Mouse (Mus musculus): ENCODE measurements at regions not wholly inside any gene's neighbourhood (a gene's known extent, or its start where the extent isn't known, plus 50 kb on each side); places are given as distances from the start of the nearest gene placed in this dataset.

- Histone ChIP-seq H3K4me1 (replicated peaks; ENCODE audit: insufficient read depth, low read length) (no peaks in the 10 kb centered on the region), H3K27me3 (ENCODE audit: insufficient read depth, low read length) (peaks cover 25% of the 10 kb centered on the region), H3K4me2 (ENCODE audit: low read length) (no peak overlapping the region), H3K27ac (no peak overlapping the region), H3K36me3 (ENCODE audit: insufficient read depth, low read length) (no peaks in the 10 kb centered on the region), H3K9me3 (replicated peaks; ENCODE audit: low read length) (no peaks in the 10 kb centered on the region), H3K4me3 (replicated peaks; ENCODE audit: low read depth, low read length) (no peak overlapping the region), H3K9ac (ENCODE audit: low read depth, low read length) (no peak overlapping the region)
- no peak for ATAC-seq (replicated peaks; ENCODE audit: low FRiP score, low read depth)
- no peak for TF ChIP-seq CTCF (IDR thresholded peaks at IDR 0.05; ENCODE audit: low read depth)
- 67% methylated on average over 4 of the region's 4 CpGs for WGBS
- no peak for DNase-seq (ENCODE audit: low spot score)
Observed at GRCm38 (mm10) chr6:84430146-84430545, 163.6 kb downstream of the Cyp26b1 start.

GRCm38 (mm10) chr6:84429247-84429646 lies 164.5 kb downstream of the Cyp26b1 start:
- H3K27me3 ChIP-seq (ENCODE audit: insufficient read depth, low read length) = peaks cover 33% of the 10 kb centered on the region
- no peaks in the 10 kb centered on the region for H3K36me3 ChIP-seq (ENCODE audit: insufficient read depth, low read length)
- ATAC-seq (replicated peaks; ENCODE audit: low FRiP score, low read depth) (no peak), DNase-seq (ENCODE audit: low spot score) (no peak)
- no peaks in the 10 kb centered on the region for H3K9me3 ChIP-seq (replicated peaks; ENCODE audit: low read length)
- H3K9ac ChIP-seq (ENCODE audit: low read depth, low read length) = no peak overlapping the region
- H3K4me1 ChIP-seq (replicated peaks; ENCODE audit: insufficient read depth, low read length) = no peaks in the 10 kb centered on the region
- 78% methylated on average over 8 of the region's 8 CpGs for WGBS
- H3K4me3 ChIP-seq (replicated peaks; ENCODE audit: low read depth, low read length) = no peak overlapping the region
- no peak overlapping the region for H3K27ac ChIP-seq
- H3K4me2 ChIP-seq (ENCODE audit: low read length) = no peak overlapping the region
- no peak for TF ChIP-seq CTCF (IDR thresholded peaks at IDR 0.05; ENCODE audit: low read depth)

- Histone ChIP-seq H3K27ac (no peak overlapping the region), H3K9ac (ENCODE audit: low read depth, low read length) (no peak overlapping the region), H3K4me2 (ENCODE audit: low read length) (no peak overlapping the region), H3K4me1 (replicated peaks; ENCODE audit: insufficient read depth, low read length) (no peaks in the 10 kb centered on the region), H3K27me3 (ENCODE audit: insufficient read depth, low read length) (peaks cover 44% of the 10 kb centered on the region), H3K4me3 (replicated peaks; ENCODE audit: low read depth, low read length) (no peak overlapping the region), H3K36me3 (ENCODE audit: insufficient read depth, low read length) (no peaks in the 10 kb centered on the region), H3K9me3 (replicated peaks; ENCODE audit: low read length) (no peaks in the 10 kb centered on the region)
- ATAC-seq (replicated peaks; ENCODE audit: low FRiP score, low read depth) (no peak), DNase-seq (ENCODE audit: low spot score) (peak; percentile 15)
- TF ChIP-seq CTCF (IDR thresholded peaks at IDR 0.05; ENCODE audit: low read depth) = no peak
- WGBS = 33% methylated on average over 8 of the region's 8 CpGs
Observed at GRCm38 (mm10) chr6:84426691-84427090, 167.0 kb downstream of the Cyp26b1 start.

- Histone ChIP-seq H3K9me3 (replicated peaks; ENCODE audit: low read length) (no peaks in the 10 kb centered on the region), H3K27me3 (ENCODE audit: insufficient read depth, low read length) (peaks cover 44% of the 10 kb centered on the region), H3K9ac (ENCODE audit: low read depth, low read length) (no peak overlapping the region), H3K4me1 (replicated peaks; ENCODE audit: insufficient read depth, low read length) (no peaks in the 10 kb centered on the region), H3K4me2 (ENCODE audit: low read length) (no peak overlapping the region), H3K4me3 (replicated peaks; ENCODE audit: low read depth, low read length) (no peak overlapping the region), H3K36me3 (ENCODE audit: insufficient read depth, low read length) (no peaks in the 10 kb centered on the region), H3K27ac (no peak overlapping the region)
- 26% methylated on average over 4 of the region's 4 CpGs for WGBS
- ATAC-seq (replicated peaks; ENCODE audit: low FRiP score, low read depth) = no peak
- TF ChIP-seq CTCF (IDR thresholded peaks at IDR 0.05; ENCODE audit: low read depth) = peak; percentile 79
- DNase-seq (ENCODE audit: low spot score) = peak; percentile 69
Observed at GRCm38 (mm10) chr6:84425823-84426222, 167.9 kb downstream of the Cyp26b1 start.

GRCm38 (mm10) chr6:84422946-84423345 lies 170.8 kb downstream of the Cyp26b1 start:
- 53% methylated on average over 3 of the region's 3 CpGs for WGBS
- Histone ChIP-seq H3K4me3 (replicated peaks; ENCODE audit: low read depth, low read length) (no peak overlapping the region), H3K4me2 (ENCODE audit: low read length) (no peak overlapping the region), H3K9ac (ENCODE audit: low read depth, low read length) (no peak overlapping the region), H3K36me3 (ENCODE audit: insufficient read depth, low read length) (no peaks in the 10 kb centered on the region), H3K4me1 (replicated peaks; ENCODE audit: insufficient read depth, low read length) (no peaks in the 10 kb centered on the region), H3K27ac (no peak overlapping the region), H3K27me3 (ENCODE audit: insufficient read depth, low read length) (peaks cover 35% of the 10 kb centered on the region), H3K9me3 (replicated peaks; ENCODE audit: low read length) (no peaks in the 10 kb centered on the region)
- no peak for TF ChIP-seq CTCF (IDR thresholded peaks at IDR 0.05; ENCODE audit: low read depth)
- no peak for ATAC-seq (replicated peaks; ENCODE audit: low FRiP score, low read depth)
- DNase-seq (ENCODE audit: low spot score) = no peak

- DNase-seq (ENCODE audit: low spot score) = no peak
- no peak overlapping the region for H3K4me3 ChIP-seq (replicated peaks; ENCODE audit: low read depth, low read length)
- no peaks in the 10 kb centered on the region for H3K9me3 ChIP-seq (replicated peaks; ENCODE audit: low read length)
- H3K4me1 ChIP-seq (replicated peaks; ENCODE audit: insufficient read depth, low read length) = no peaks in the 10 kb centered on the region
- no peak overlapping the region for H3K4me2 ChIP-seq (ENCODE audit: low read length)
- WGBS = 67% methylated on average over 2 of the region's 2 CpGs
- TF ChIP-seq CTCF (IDR thresholded peaks at IDR 0.05; ENCODE audit: low read depth) = no peak
- no peak overlapping the region for H3K9ac ChIP-seq (ENCODE audit: low read depth, low read length)
- no peak for ATAC-seq (replicated peaks; ENCODE audit: low FRiP score, low read depth)
- no peaks in the 10 kb centered on the region for H3K36me3 ChIP-seq (ENCODE audit: insufficient read depth, low read length)
- no peak overlapping the region for H3K27ac ChIP-seq
- peaks cover 17% of the 10 kb centered on the region for H3K27me3 ChIP-seq (ENCODE audit: insufficient read depth, low read length)
Observed at GRCm38 (mm10) chr6:84419691-84420090, 174.0 kb downstream of the Cyp26b1 start.

- Histone ChIP-seq H3K4me1 (replicated peaks; ENCODE audit: insufficient read depth, low read length) (no peaks in the 10 kb centered on the region), H3K9me3 (replicated peaks; ENCODE audit: low read length) (no peaks in the 10 kb centered on the region), H3K4me2 (ENCODE audit: low read length) (no peak overlapping the region), H3K27ac (no peak overlapping the region), H3K4me3 (replicated peaks; ENCODE audit: low read depth, low read length) (no peak overlapping the region), H3K36me3 (ENCODE audit: insufficient read depth, low read length) (no peaks in the 10 kb centered on the region), H3K27me3 (ENCODE audit: insufficient read depth, low read length) (peaks cover 15% of the 10 kb centered on the region), H3K9ac (ENCODE audit: low read depth, low read length) (no peak overlapping the region)
- 66% methylated on average over 2 of the region's 2 CpGs for WGBS
- TF ChIP-seq CTCF (IDR thresholded peaks at IDR 0.05; ENCODE audit: low read depth) = no peak
- DNase-seq (ENCODE audit: low spot score) (no peak), ATAC-seq (replicated peaks; ENCODE audit: low FRiP score, low read depth) (no peak)
Observed at GRCm38 (mm10) chr6:84419281-84419680, 174.4 kb downstream of the Cyp26b1 start.

Data from kidney, postnatal 0 days (tissue).